Mouse (Mus musculus): ENCODE data around the gene Akr1a1. TPM values are rescaled to one million over a fixed set of nuclear protein-coding genes. Genes with fewer than 3 reads are reported as not detected.
"Not testable (repeated sequence)": the region's sequence is repeated elsewhere in the genome, so short reads cannot be mapped to it uniquely, and the experiment has no call there.

Gene Akr1a1
- polyA plus RNA-seq, 1 experiment from 2014 or later = 775 TPM

GRCm38 (mm10) chr4:116679141-116679540 lies 27.7 kb upstream of the Akr1a1 start:
- WGBS = 61% methylated on average over 5 of the region's 5 CpGs
- no peaks in the 10 kb centered on the region for H3K27me3 ChIP-seq
- no peak overlapping the region for H3K27ac ChIP-seq
- no peak overlapping the region for H3K4me3 ChIP-seq
- H3K4me2 ChIP-seq = no peak overlapping the region
- H3K9ac ChIP-seq = no peak overlapping the region
- no peaks in the 10 kb centered on the region for H3K36me3 ChIP-seq
- H3K4me1 ChIP-seq = no peaks in the 10 kb centered on the region
- H3K9me3 ChIP-seq = no peaks in the 10 kb centered on the region
- no peak for ATAC-seq (ENCODE audit: insufficient number of reproducible peaks, insufficient read depth, low FRiP score, low TSS enrichment, low read depth)

GRCm38 (mm10) chr4:116677808-116678207 lies 26.3 kb upstream of the Akr1a1 start:
- Histone ChIP-seq H3K36me3 (no peaks in the 10 kb centered on the region), H3K9me3 (no peaks in the 10 kb centered on the region), H3K4me1 (no peaks in the 10 kb centered on the region), H3K27me3 (no peaks in the 10 kb centered on the region), H3K27ac (no peak overlapping the region), H3K4me2 (no peak overlapping the region), H3K4me3 (no peak overlapping the region), H3K9ac (no peak overlapping the region)
- no peak for ATAC-seq (ENCODE audit: insufficient number of reproducible peaks, insufficient read depth, low FRiP score, low TSS enrichment, low read depth)
- 83% methylated on average over 1 of the region's 1 CpGs for WGBS

GRCm38 (mm10) chr4:116676027-116676426 lies 24.5 kb upstream of the Akr1a1 start:
- Histone ChIP-seq H3K4me2 (no peak overlapping the region), H3K27ac (no peak overlapping the region), H3K4me1 (no peaks in the 10 kb centered on the region), H3K9ac (no peak overlapping the region), H3K27me3 (no peaks in the 10 kb centered on the region), H3K4me3 (no peak overlapping the region), H3K9me3 (no peaks in the 10 kb centered on the region), H3K36me3 (no peaks in the 10 kb centered on the region)
- 84% methylated on average over 3 of the region's 3 CpGs for WGBS
- no peak for ATAC-seq (ENCODE audit: insufficient number of reproducible peaks, insufficient read depth, low FRiP score, low TSS enrichment, low read depth)

DNA sequence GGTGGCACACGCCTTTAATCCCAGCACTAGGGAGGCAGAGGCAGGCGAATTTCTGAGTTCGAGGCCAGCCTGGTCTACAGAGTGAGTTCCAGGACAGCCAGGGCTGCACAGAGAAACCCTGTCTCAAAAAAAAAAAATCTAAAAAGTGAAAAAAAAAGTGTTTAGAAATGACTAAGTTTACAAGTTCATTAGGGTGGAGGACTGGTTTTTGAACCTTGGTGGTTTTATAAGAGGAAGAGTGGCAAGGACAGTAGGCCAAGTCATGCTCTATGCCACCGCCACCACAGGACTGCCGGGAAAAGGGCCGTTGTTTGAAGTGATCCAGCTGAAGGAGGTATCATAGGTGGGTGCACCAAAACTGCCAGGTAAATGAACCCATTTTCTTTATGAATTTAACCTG lies 23.3 kb upstream of the Akr1a1 start:
- H3K4me3 ChIP-seq; H3K27me3 ChIP-seq; H3K36me3 ChIP-seq; ATAC-seq (ENCODE audit: insufficient number of reproducible peaks, insufficient read depth, low FRiP score, low TSS enrichment, low read depth); H3K9me3 ChIP-seq; H3K4me1 ChIP-seq; H3K4me2 ChIP-seq; H3K27ac ChIP-seq; H3K9ac ChIP-seq: not testable (repeated sequence)
- WGBS = 91% methylated on average over 6 of the region's 6 CpGs

DNA sequence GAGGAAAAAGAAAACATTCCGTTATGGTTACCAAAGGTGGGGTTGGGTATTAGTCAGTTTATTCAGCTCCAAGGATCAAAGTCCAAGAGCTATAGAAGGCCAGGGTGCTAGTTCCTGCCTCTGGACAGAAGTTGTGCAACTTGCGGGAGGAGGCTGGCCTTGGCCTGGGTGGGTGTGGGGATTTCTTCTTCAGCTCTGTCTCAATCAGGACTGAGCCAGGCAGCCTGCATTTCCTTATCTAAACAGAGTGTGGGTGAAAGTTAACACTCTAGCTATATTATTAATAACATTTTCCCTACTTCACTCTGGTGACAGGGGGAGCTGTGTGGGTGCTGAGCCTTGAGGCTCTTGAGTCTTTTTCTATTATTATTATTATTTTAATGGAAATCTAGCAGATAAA lies 21.3 kb upstream of the Akr1a1 start:
- Histone ChIP-seq H3K27me3 (no peaks in the 10 kb centered on the region), H3K9me3 (no peaks in the 10 kb centered on the region), H3K4me2 (no peak overlapping the region), H3K36me3 (no peaks in the 10 kb centered on the region), H3K27ac (no peak overlapping the region), H3K4me3 (no peak overlapping the region), H3K9ac (no peak overlapping the region), H3K4me1 (0 out of 2 replicates have a peak, but pooled peaks cover 3% of the 10 kb centered on the region)
- 75% methylated on average over 2 of the region's 2 CpGs for WGBS
- no peak for ATAC-seq (ENCODE audit: insufficient number of reproducible peaks, insufficient read depth, low FRiP score, low TSS enrichment, low read depth)

DNA sequence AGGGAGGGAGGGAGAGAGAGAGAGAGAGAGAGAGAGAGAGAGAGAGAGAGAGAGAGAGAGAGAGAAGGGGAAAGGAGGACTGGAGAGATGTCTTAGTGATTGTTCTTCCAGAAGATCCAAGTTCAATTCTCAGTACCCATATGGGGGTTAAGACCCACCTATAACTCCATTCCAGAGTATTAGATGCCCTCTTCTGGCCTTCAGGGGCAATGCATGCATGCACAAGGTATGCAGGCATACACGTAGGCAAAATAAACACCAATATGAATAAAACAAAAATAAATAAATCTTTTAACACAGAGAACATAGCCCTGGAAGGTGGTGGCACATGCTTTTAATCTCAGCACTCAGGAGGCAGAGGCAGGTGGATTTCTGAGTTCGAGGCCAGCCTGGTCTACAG lies 17.8 kb upstream of the Akr1a1 start:
- Histone ChIP-seq H3K9ac (no peak overlapping the region), H3K9me3 (no peaks in the 10 kb centered on the region), H3K4me3 (no peak overlapping the region), H3K4me1 (0 out of 2 replicates have a peak, but pooled peaks cover 3% of the 10 kb centered on the region), H3K36me3 (no peaks in the 10 kb centered on the region), H3K27ac (no peak overlapping the region), H3K27me3 (no peaks in the 10 kb centered on the region), H3K4me2 (no peak overlapping the region)
- WGBS = 56% methylated on average over 2 of the region's 2 CpGs
- ATAC-seq (ENCODE audit: insufficient number of reproducible peaks, insufficient read depth, low FRiP score, low TSS enrichment, low read depth) = no peak

DNA sequence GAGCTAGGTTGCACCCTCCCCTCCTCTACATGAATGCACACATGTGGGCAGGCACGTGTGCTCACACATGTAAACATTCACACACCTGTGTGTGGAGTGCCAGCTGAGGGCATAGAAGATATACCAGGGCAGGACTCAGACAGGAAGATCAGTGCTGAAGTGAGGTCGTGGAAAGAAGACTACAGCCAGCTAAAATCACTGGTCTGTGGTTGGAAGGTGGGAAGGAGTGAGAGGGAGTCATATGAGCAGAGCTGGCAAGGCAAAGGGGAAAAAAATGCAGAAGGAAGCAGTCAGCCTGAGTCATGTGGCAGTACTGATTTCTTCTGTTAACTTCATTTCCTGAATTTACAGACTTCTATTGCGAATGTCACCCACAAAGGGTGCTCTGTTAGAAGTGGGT lies 16.7 kb upstream of the Akr1a1 start:
- H3K4me2 ChIP-seq = no peak overlapping the region
- H3K4me3 ChIP-seq = no peak overlapping the region
- H3K36me3 ChIP-seq = no peaks in the 10 kb centered on the region
- no peak for ATAC-seq (ENCODE audit: insufficient number of reproducible peaks, insufficient read depth, low FRiP score, low TSS enrichment, low read depth)
- no peak overlapping the region for H3K9ac ChIP-seq
- H3K9me3 ChIP-seq = no peaks in the 10 kb centered on the region
- no peak overlapping the region for H3K27ac ChIP-seq
- H3K27me3 ChIP-seq = no peaks in the 10 kb centered on the region
- 53% methylated on average over 3 of the region's 3 CpGs for WGBS
- 0 out of 2 replicates have a peak, but pooled peaks cover 3% of the 10 kb centered on the region for H3K4me1 ChIP-seq

DNA sequence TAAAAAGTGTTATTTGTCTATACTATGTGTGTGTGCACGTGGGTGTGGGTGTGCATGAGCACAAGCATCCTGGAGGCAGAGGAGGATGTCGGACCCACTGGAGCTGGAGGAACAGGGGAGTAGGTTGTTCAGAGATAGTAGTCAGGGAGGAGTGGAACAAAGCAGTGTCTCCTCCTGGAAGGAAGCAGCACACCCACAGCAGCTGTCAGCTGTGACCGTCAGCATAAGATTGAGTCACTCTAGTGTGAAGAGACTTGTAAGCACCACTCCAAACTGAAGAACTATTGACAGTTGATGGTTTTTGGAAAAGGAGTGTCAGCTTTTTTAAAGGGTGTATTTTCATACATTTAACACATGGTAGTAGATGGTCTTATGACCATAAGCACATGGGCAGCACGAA lies 15.1 kb upstream of the Akr1a1 start:
- no peaks in the 10 kb centered on the region for H3K36me3 ChIP-seq
- WGBS = 68% methylated on average over 4 of the region's 4 CpGs
- H3K4me3 ChIP-seq = no peak overlapping the region
- H3K4me2 ChIP-seq = no peak overlapping the region
- H3K9ac ChIP-seq = no peak overlapping the region
- H3K4me1 ChIP-seq = 0 out of 2 replicates have a peak, but pooled peaks cover 3% of the 10 kb centered on the region
- H3K9me3 ChIP-seq = no peaks in the 10 kb centered on the region
- H3K27me3 ChIP-seq = no peaks in the 10 kb centered on the region
- no peak overlapping the region for H3K27ac ChIP-seq
- no peak for ATAC-seq (ENCODE audit: insufficient number of reproducible peaks, insufficient read depth, low FRiP score, low TSS enrichment, low read depth)

DNA sequence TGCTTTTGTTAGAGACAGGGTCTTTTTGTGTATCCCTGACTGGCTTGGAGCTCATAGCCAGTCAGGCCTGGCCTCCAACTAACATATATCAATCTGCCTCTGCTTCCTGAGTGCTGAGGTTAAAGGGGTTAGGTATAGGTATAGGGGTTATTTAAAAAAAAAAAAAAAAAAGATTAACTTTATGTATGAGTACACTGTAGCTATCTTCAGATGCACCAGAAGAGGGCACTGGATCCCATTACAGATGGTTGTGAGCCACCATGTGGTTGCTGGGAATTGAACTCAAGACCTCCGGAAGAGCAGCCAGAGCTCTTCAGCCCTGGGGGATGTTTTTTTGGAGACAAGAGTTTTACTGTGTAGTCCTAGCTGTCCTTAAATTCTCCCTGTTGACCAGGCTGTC lies 10.5 kb upstream of the Akr1a1 start:
- no peak overlapping the region for H3K4me2 ChIP-seq
- ATAC-seq (ENCODE audit: insufficient number of reproducible peaks, insufficient read depth, low FRiP score, low TSS enrichment, low read depth) = no peak
- no peaks in the 10 kb centered on the region for H3K4me1 ChIP-seq
- H3K36me3 ChIP-seq = no peaks in the 10 kb centered on the region
- no peaks in the 10 kb centered on the region for H3K27me3 ChIP-seq
- 94% methylated on average over 1 of the region's 1 CpGs for WGBS
- no peak overlapping the region for H3K4me3 ChIP-seq
- no peak overlapping the region for H3K27ac ChIP-seq
- no peak overlapping the region for H3K9ac ChIP-seq
- no peaks in the 10 kb centered on the region for H3K9me3 ChIP-seq

DNA sequence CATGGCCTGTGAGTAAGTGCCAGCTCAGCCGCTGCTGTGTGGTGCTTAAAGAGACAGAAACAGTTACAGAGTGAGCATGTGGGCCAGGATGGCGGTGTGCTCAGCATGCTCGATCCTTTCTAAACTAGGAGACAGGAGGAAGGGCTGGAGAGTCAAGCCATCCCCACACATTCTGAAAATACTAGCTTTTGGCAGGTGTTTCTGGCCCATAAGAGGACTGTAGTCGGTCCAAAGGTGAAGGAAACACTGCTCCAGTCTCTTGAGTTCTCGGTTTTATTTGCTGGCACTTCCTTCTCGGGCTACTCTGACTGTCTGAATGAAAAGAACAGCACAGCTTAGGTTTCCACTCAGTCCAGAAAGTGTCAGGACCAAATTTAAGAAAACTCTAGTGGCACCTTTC lies 9.3 kb upstream of the Akr1a1 start:
- Histone ChIP-seq H3K36me3 (no peaks in the 10 kb centered on the region), H3K9ac (no peak overlapping the region), H3K27ac (no peak overlapping the region), H3K4me2 (no peak overlapping the region), H3K4me3 (no peak overlapping the region), H3K9me3 (no peaks in the 10 kb centered on the region), H3K4me1 (no peaks in the 10 kb centered on the region), H3K27me3 (no peaks in the 10 kb centered on the region)
- ATAC-seq (ENCODE audit: insufficient number of reproducible peaks, insufficient read depth, low FRiP score, low TSS enrichment, low read depth) = no peak
- 74% methylated on average over 6 of the region's 6 CpGs for WGBS

DNA sequence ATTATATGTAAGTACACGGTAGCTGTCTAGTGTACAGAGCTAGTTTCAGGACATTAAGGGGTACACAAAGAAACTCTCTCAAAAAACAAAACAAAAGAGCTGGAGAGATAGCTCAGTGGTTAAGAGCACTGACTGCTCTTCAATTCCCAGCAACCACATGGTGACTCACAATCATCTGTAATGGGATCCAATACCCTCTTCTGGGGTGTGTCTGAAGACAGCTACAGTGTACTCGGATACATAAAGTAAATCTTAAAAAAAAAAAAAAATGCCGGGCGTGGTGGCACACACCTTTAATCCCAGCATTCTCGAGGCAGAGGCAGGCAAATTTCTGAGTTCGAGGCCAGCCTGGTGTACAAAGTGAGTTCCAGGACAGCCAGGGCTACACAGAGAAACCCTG lies 8.4 kb upstream of the Akr1a1 start:
- H3K4me3 ChIP-seq; H3K36me3 ChIP-seq; H3K4me2 ChIP-seq; H3K27ac ChIP-seq; ATAC-seq (ENCODE audit: insufficient number of reproducible peaks, insufficient read depth, low FRiP score, low TSS enrichment, low read depth); H3K4me1 ChIP-seq; H3K9ac ChIP-seq; H3K9me3 ChIP-seq; H3K27me3 ChIP-seq: not testable (repeated sequence)
- 88% methylated on average over 6 of the region's 6 CpGs for WGBS

DNA sequence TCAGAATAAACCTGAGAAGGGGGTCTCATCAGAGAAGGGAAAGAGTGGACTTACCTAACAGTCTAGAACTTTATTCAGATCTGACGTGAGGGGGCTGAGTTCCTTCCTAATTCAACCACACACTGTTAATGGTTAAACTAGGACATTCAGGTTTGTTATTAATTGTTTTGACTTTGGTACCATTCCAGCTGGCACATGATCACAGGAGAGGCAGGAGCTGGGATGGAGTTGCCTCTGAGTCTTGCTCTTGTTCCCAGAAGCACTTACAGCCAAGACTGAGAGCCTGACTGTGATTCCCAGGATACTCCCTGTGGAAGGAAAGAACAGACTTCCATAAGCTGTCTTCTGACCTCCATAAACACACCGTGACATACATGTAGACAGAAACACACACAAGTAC lies 8.0 kb upstream of the Akr1a1 start:
- H3K9ac ChIP-seq = no peak overlapping the region
- H3K9me3 ChIP-seq = no peaks in the 10 kb centered on the region
- no peaks in the 10 kb centered on the region for H3K36me3 ChIP-seq
- H3K4me1 ChIP-seq = no peaks in the 10 kb centered on the region
- no peak overlapping the region for H3K27ac ChIP-seq
- ATAC-seq (ENCODE audit: insufficient number of reproducible peaks, insufficient read depth, low FRiP score, low TSS enrichment, low read depth) = no peak
- WGBS = 79% methylated on average over 2 of the region's 2 CpGs
- H3K4me3 ChIP-seq = no peak overlapping the region
- H3K4me2 ChIP-seq = no peak overlapping the region
- no peaks in the 10 kb centered on the region for H3K27me3 ChIP-seq

- WGBS = 53% methylated on average over 3 of the region's 3 CpGs
- Histone ChIP-seq H3K4me2 (no peak overlapping the region), H3K4me1 (no peaks in the 10 kb centered on the region), H3K27ac (no peak overlapping the region), H3K9me3 (no peaks in the 10 kb centered on the region), H3K27me3 (no peaks in the 10 kb centered on the region), H3K9ac (no peak overlapping the region), H3K4me3 (no peak overlapping the region), H3K36me3 (no peaks in the 10 kb centered on the region)
- no peak for ATAC-seq (ENCODE audit: insufficient number of reproducible peaks, insufficient read depth, low FRiP score, low TSS enrichment, low read depth)
Measured at GRCm38 (mm10) chr4:116657971-116658370, 6.5 kb upstream of the Akr1a1 start.
